Mouse (Mus musculus) G1E (cell line): ENCODE data around the gene Rpl22. TPM values are rescaled to one million over a fixed set of nuclear protein-coding genes. Genes with fewer than 3 reads are reported as not detected.

ENCODE experiments used
- ATAC-seq: 2 replicates; pipeline ENCODE4 v1.8.0; 2016; ENCODE audit warnings: mild to moderate bottlenecking; ENCODE audit not compliant: insufficient number of reproducible peaks, poor library complexity, low FRiP score, severe bottlenecking; ENCODE audit errors: extremely low read depth
- DNase-seq: peaks from one replicate; pipeline ENCODE4 v3.0.0; 2012; ENCODE audit warnings: low spot score
- H3K27me3 ChIP-seq: 2 replicates; pipeline ENCODE4 v1.6.1; 2012; ENCODE audit warnings: mild to moderate bottlenecking, low read length, inconsistent platforms; ENCODE audit not compliant: insufficient read depth
- H3K36me3 ChIP-seq: replicated peaks from 2 replicates; pipeline ENCODE3; 2012; ENCODE audit warnings: mild to moderate bottlenecking, inconsistent platforms
- H3K4me1 ChIP-seq: 2 replicates; pipeline ENCODE4 v1.6.1; 2012; ENCODE audit warnings: low read depth, low read length, inconsistent platforms, mixed read lengths; ENCODE audit not compliant: insufficient read depth
- H3K4me3 ChIP-seq: 2 replicates; pipeline ENCODE4 v1.5.1; 2012; ENCODE audit warnings: low read depth, mild to moderate bottlenecking, inconsistent platforms, low read length, moderate library complexity, mixed read lengths
- H3K9me3 ChIP-seq: replicated peaks from 2 replicates; pipeline ENCODE4 v1.6.1; 2012; ENCODE audit warnings: inconsistent platforms
- CTCF ChIP-seq: IDR thresholded peaks from 2 replicates; pipeline ENCODE4 v1.5.1; 2012; ENCODE audit warnings: low read depth, low read length, inconsistent platforms, mixed read lengths
- GATA1 ChIP-seq: IDR thresholded peaks from 2 replicates; pipeline ENCODE4 v1.6.1; 2012; ENCODE audit warnings: borderline replicate concordance, low read length, inconsistent platforms, mixed read lengths
- GATA2 ChIP-seq: IDR thresholded peaks from 2 replicates; pipeline ENCODE4 v1.6.1; 2012; ENCODE audit warnings: low read depth, low read length, inconsistent platforms, borderline replicate concordance
- POLR2AphosphoS5 ChIP-seq: IDR thresholded peaks from 2 replicates; pipeline ENCODE4 v1.6.1; 2012; ENCODE audit warnings: low read depth, low read length, inconsistent platforms; ENCODE audit not compliant: insufficient replicate concordance
- TAL1 ChIP-seq: conservative IDR thresholded peaks from 2 replicates; pipeline ENCODE4 v1.6.1; 2012; ENCODE audit warnings: low read depth, low read length, inconsistent platforms, mixed read lengths
- polyA plus RNA-seq: library from polyadenylated mRNA; stranded (reverse); fragments of >175 nt; gene quantifications from 2 replicates; pipeline ENCODE4 v1.2.3, GENCODE M21; 2012
- total RNA-seq, 2 experiments: library from RNA; stranded (forward) in 1 of 2; stranded (reverse) in 1 of 2; fragments of 200-1000 nt in 1 of 2; fragments of >200 nt in 1 of 2; fragmentation: Nextera tagmentation in 1 of 2; gene quantifications; 2 replicates each; pipeline ENCODE4 v1.2.3; 2014 to 2017

Rpl22 gene
- total and polyA plus RNA-seq, 3 experiments = 54.2 to 1,748 (median 552) TPM

DNA sequence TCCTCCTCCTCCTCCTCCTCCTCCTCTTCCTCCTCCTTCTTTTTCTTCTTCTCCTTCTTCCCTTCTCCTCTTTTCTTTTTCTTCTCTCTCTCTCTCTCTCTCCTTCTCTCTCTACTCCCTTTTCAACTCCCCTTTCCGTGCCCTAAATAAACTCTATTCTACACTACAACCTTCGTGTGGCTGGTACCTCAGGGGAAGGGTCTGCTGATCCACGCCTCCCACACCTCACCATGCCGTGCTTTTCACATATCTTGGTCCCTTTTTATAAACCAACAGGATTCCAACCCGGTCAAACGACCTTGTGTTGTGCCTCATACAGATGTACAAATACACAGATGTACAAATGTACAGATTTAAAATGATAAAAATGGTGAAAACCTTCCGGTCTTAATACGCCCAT lies 29.2 kb upstream of the Rpl22 start:
- H3K9me3 ChIP-seq = no peaks in the 10 kb centered on the region
- H3K4me3 ChIP-seq = peak overlapping the region; percentile 96
- TF ChIP-seq GATA1 (no peak), TAL1 (no peak), GATA2 (no peak), POLR2AphosphoS5 (no peak), CTCF (no peak)
- no peak for DNase-seq
- H3K4me1 ChIP-seq = peaks cover 37% of the 10 kb centered on the region
- peaks cover 29% of the 10 kb centered on the region for H3K36me3 ChIP-seq
- peaks cover 2% of the 10 kb centered on the region; the same call in 1 of the 2 replicates for H3K27me3 ChIP-seq
- ATAC-seq = no peak

DNA sequence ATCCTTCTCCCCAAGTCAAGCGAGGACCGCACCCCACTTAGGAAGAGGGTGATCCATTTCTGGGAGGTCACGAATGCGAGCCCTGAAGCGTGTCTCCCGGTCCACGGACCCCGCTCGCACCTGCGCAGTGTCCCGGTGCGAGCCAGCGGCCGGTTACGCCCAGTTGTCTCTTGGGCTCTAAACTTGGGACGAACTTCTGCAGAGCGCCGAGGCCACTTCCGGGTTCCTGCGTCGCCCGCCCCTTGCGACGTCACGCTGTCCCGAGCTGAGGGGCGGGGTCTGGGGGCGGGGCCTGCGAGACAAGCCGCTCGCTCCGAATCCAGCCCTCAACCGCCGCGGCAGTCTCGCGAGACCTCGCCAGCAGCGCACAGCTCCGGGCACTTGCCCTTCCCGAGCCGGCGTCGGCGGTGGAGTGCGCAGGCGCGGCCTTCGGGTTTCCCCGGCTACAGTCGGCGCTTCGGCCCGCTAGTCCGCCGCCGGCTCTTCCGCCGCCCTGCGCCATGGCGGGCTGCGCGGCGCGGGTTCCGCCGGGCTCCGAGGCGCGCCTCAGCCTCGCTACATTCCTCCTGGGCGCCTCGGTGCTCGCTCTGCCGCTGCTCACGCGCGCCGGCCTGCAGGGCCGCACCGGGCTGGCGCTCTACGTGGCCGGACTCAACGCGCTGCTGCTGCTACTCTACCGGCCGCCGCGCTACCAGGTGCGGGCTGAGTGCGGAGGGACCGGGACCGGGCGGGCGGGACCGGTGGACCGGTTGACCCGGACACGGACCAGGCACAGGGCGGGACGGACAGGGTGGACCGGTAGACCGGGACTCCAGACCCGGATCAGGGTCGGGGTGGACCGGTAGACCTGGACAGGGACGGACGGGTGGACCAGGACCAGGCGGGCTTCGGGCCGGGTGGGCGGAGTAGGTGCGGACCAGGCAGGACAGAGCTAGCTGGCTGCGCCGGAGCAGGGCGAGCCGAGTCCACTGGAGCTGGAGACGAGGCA lies 28.4 kb upstream of the Rpl22 start, which contains the start of gene Icmt:
Gene Icmt, plus strand, starts transcription at position 354 of the 988 bp plus-strand sequence.
- Histone ChIP-seq H3K27me3 (peaks cover 2% of the 10 kb centered on the region; the same call in 1 of the 2 replicates), H3K36me3 (peaks cover 37% of the 10 kb centered on the region), H3K4me3 (peak within 1 kb of the TSS; percentile 96), H3K9me3 (no peaks in the 10 kb centered on the region), H3K4me1 (peaks cover 39% of the 10 kb centered on the region)
- ATAC-seq (peak; percentile 77), DNase-seq (peak; percentile 94)
- TF ChIP-seq GATA2 (no peak), POLR2AphosphoS5 (no peak), TAL1 (no peak), CTCF (no peak), GATA1 (no peak)

DNA sequence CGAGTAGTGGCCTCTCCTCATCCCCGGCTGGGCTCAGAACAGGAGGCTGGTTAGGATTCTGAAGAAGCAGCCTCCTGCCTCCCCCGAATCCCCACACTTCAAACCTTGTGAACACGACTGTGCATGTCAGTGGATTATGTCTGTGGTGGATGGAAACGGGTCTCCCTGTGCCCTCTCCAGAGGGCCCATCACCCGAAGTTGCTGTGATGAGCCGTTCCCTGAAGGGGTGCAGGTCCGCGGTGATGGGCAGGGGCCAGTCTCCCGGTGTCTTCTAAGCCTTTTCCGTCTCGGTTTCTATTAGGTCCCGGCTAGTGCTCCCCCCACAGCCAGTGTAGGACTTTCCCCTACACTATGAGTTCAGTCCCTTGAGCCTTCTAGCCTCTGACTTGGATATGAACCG lies 26.7 kb upstream of the Rpl22 start:
- Histone ChIP-seq H3K9me3 (no peaks in the 10 kb centered on the region), H3K27me3 (no peaks in the 10 kb centered on the region), H3K36me3 (peaks cover 54% of the 10 kb centered on the region), H3K4me1 (peaks cover 40% of the 10 kb centered on the region), H3K4me3 (peak overlapping the region; percentile 47; the same call in 1 of the 2 replicates)
- DNase-seq = no peak
- TF ChIP-seq POLR2AphosphoS5 (no peak), TAL1 (no peak), GATA1 (no peak), GATA2 (no peak), CTCF (no peak)
- ATAC-seq = no peak

DNA sequence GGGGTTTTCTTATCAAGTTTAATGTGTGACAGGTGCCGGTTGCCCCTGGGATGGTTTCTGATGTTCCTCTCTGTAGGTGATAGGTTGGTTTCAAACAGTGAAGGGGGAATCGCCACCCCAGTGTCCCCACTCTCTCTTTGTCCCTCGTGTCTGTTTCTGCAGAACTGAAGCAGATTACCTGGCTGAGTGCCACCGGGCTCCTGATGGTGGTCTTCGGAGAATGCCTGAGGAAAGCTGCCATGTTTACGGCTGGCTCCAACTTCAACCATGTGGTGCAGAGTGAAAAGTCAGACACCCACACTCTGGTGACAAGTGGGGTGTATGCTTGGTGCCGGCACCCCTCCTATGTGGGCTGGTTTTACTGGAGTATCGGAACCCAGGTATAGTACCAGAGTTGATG lies 25.2 kb upstream of the Rpl22 start:
- no peak overlapping the region for H3K4me3 ChIP-seq
- ATAC-seq (no peak), DNase-seq (no peak)
- H3K36me3 ChIP-seq = peaks cover 69% of the 10 kb centered on the region
- H3K4me1 ChIP-seq = peaks cover 36% of the 10 kb centered on the region
- H3K9me3 ChIP-seq = no peaks in the 10 kb centered on the region
- H3K27me3 ChIP-seq = no peaks in the 10 kb centered on the region
- TF ChIP-seq TAL1 (no peak), GATA2 (no peak), POLR2AphosphoS5 (no peak), GATA1 (no peak), CTCF (no peak)

DNA sequence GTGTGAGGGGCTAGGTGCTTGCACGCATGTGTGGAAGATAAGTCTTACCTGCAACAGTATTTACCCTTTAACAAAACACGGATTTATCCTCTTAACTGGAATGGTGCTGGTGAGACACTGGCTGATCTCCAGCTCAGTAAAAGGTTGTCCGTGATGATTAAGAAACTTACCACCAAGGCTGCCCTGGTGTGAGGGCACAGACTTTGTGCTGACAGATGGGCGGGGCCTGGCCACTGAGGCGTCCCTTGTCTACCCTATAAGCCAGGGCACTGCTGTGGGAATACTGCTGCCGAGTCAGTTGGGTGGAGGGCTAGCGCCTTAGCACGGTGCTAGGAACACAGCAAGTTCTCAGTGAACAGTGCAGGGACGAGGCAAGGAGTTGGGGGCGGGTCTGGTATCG lies 23.5 kb upstream of the Rpl22 start:
- Histone ChIP-seq H3K9me3 (no peaks in the 10 kb centered on the region), H3K4me1 (peaks cover 24% of the 10 kb centered on the region), H3K4me3 (no peak overlapping the region), H3K36me3 (peaks cover 84% of the 10 kb centered on the region), H3K27me3 (no peaks in the 10 kb centered on the region)
- TF ChIP-seq TAL1 = no peak
- TF ChIP-seq GATA2 = no peak
- TF ChIP-seq POLR2AphosphoS5 = no peak
- no peak for TF ChIP-seq CTCF
- TF ChIP-seq GATA1 = no peak
- DNase-seq (no peak), ATAC-seq (no peak)

DNA sequence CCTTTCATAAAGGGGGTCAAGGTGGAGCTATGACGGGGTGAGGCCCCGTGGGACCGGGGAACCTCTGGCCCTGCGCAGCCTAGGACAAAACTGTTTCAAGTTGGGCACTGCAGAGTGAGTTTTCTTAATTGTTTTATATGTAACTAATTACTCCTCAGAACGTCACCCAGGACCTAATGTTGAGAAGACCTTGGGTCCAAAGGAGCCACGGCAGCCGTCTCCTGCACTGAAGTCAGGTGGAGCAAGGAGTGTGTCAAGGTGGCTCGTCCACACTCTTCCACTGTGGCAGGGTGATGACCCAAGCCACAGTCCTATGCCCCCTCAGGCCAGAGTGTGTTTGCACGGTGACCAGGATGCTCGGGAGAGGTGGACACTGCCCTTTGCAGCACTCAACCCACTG lies 22.4 kb upstream of the Rpl22 start:
- no peak overlapping the region for H3K4me3 ChIP-seq
- no peak for DNase-seq
- peaks cover 94% of the 10 kb centered on the region for H3K36me3 ChIP-seq
- ATAC-seq = no peak
- H3K4me1 ChIP-seq = peaks cover 17% of the 10 kb centered on the region
- H3K9me3 ChIP-seq = no peaks in the 10 kb centered on the region
- TF ChIP-seq CTCF (no peak), GATA2 (no peak), TAL1 (no peak), POLR2AphosphoS5 (no peak), GATA1 (no peak)
- H3K27me3 ChIP-seq = no peaks in the 10 kb centered on the region
